ENCODE assay signal across 9 mouse cellular contexts in genomic region chr11:114553992-114554391, GRCm38 (mm10).
DNase-seq lines count a peak whose midpoint lies in the region; ATAC-seq and TF ChIP-seq lines count a peak whose summit lies in the region.
"Had no signal": no experiment of that assay in that cellular context is flagged by ENCODE, and none has a peak within 500 bp of the region (broad histone marks: within the 10 kb centered on the region; RNA-seq: fewer than 3 reads in every experiment).

No protein-coding gene starts in this region.

- no peak overlapping the region for H3K9ac ChIP-seq in neural tube, embryonic 12.5 days
- H3K9ac ChIP-seq in neural tube, embryonic 15.5 days (replicated peaks): no peak overlapping the region
- H3K9ac ChIP-seq in limb, embryonic 14.5 days (ENCODE audit: low read depth, low read length, severe bottlenecking): 0 out of 2 replicates have a peak overlapping the region, but pooled peaks have one; percentile 7
- no peak overlapping the region for H3K9ac ChIP-seq in forebrain, embryonic 12.5 days

- no peak overlapping the region for H3K4me3 ChIP-seq in neural tube, embryonic 12.5 days
- H3K4me3 ChIP-seq in neural tube, embryonic 15.5 days (replicated peaks): no peak overlapping the region
- H3K4me3 ChIP-seq in brown adipose tissue, adult 24 weeks (ENCODE audit: insufficient read depth, low read depth, low read length): no peak overlapping the region
- no peak overlapping the region for H3K4me3 ChIP-seq in limb, embryonic 14.5 days (replicated peaks; ENCODE audit: low read length)
- H3K4me3 ChIP-seq in forebrain, embryonic 12.5 days (replicated peaks): no peak overlapping the region
- H3K4me3 ChIP-seq: left cerebral cortex, adult 2 months had no signal

- H3K27me3 ChIP-seq in neural tube, embryonic 12.5 days (replicated peaks): 0 out of 2 replicates have a peak, but pooled peaks cover 4% of the 10 kb centered on the region
- no peaks in the 10 kb centered on the region for H3K27me3 ChIP-seq in neural tube, embryonic 15.5 days (replicated peaks)
- H3K27me3 ChIP-seq in limb, embryonic 14.5 days (ENCODE audit: control insufficient read depth, insufficient read depth, low read length): no peaks in the 10 kb centered on the region
- H3K27me3 ChIP-seq in forebrain, embryonic 12.5 days: no peaks in the 10 kb centered on the region

- H3K4me1 ChIP-seq in neural tube, embryonic 12.5 days: peaks cover 5% of the 10 kb centered on the region
- peaks cover 9% of the 10 kb centered on the region; the same call in 1 of the 2 replicates for H3K4me1 ChIP-seq in neural tube, embryonic 15.5 days
- peaks cover 13% of the 10 kb centered on the region; the same call in 1 of the 2 replicates for H3K4me1 ChIP-seq in brown adipose tissue, adult 24 weeks (ENCODE audit: control insufficient read depth, insufficient read depth, insufficient read length, low read length)
- H3K4me1 ChIP-seq in limb, embryonic 14.5 days (ENCODE audit: control insufficient read depth, insufficient read depth, low read length): peaks cover 4% of the 10 kb centered on the region; the same call in 1 of the 2 replicates
- H3K4me1 ChIP-seq in forebrain, embryonic 12.5 days: 0 out of 2 replicates have a peak, but pooled peaks cover 3% of the 10 kb centered on the region

- H3K9me3 ChIP-seq in neural tube, embryonic 12.5 days: no peaks in the 10 kb centered on the region
- no peaks in the 10 kb centered on the region for H3K9me3 ChIP-seq in neural tube, embryonic 15.5 days (replicated peaks)
- no peaks in the 10 kb centered on the region for H3K9me3 ChIP-seq in limb, embryonic 14.5 days (ENCODE audit: control insufficient read depth, low read length)
- H3K9me3 ChIP-seq in forebrain, embryonic 12.5 days: no peaks in the 10 kb centered on the region

- DNase-seq in limb, embryonic 14.5 days (ENCODE audit: low spot score): no peak
- DNase-seq in thymus, postnatal 14 days: peak; percentile 86
- DNase-seq in urinary bladder, postnatal 4 days (ENCODE audit: low spot score in 2 of 2): no peak
- DNase-seq in spleen, postnatal 10 days (ENCODE audit: low spot score in 2 of 2): no peak

- TF ChIP-seq POLR2A in limb, embryonic 14.5 days (IDR thresholded peaks at IDR 0.05; ENCODE audit: borderline replicate concordance, extremely low read depth, insufficient read depth, insufficient read length): no peak

- ATAC-seq in neural tube, embryonic 12.5 days (ENCODE audit: low FRiP score, low read depth): no peak
- no peak for ATAC-seq in neural tube, embryonic 15.5 days (ENCODE audit: low FRiP score)
- no peak for ATAC-seq in limb, embryonic 14.5 days (ENCODE audit: low FRiP score, low read depth)
- ATAC-seq in forebrain, embryonic 12.5 days (ENCODE audit: low FRiP score): no peak

- H3K4me2 ChIP-seq in neural tube, embryonic 12.5 days (replicated peaks): 0 out of 2 replicates have a peak overlapping the region, but pooled peaks have one; percentile 5
- no peak overlapping the region for H3K4me2 ChIP-seq in neural tube, embryonic 15.5 days
- no peak overlapping the region for H3K4me2 ChIP-seq in limb, embryonic 14.5 days (replicated peaks; ENCODE audit: low read depth, low read length, severe bottlenecking)
- H3K4me2 ChIP-seq in forebrain, embryonic 12.5 days: no peak overlapping the region

- H3K36me3 ChIP-seq in neural tube, embryonic 12.5 days: no peaks in the 10 kb centered on the region
- no peaks in the 10 kb centered on the region for H3K36me3 ChIP-seq in neural tube, embryonic 15.5 days
- H3K36me3 ChIP-seq in limb, embryonic 14.5 days (ENCODE audit: control insufficient read depth, insufficient read depth, low read length): no peaks in the 10 kb centered on the region
- no peaks in the 10 kb centered on the region for H3K36me3 ChIP-seq in forebrain, embryonic 12.5 days (replicated peaks)

- 39% methylated on average over 13 of the region's 13 CpGs for WGBS in neural tube, embryonic 12.5 days
- WGBS in neural tube, embryonic 15.5 days: 31% methylated on average over 13 of the region's 13 CpGs
- WGBS in limb, embryonic 14.5 days: 30% methylated on average over 13 of the region's 13 CpGs
- WGBS in forebrain, embryonic 12.5 days: 76% methylated on average over 13 of the region's 13 CpGs

- H3K27ac ChIP-seq in neural tube, embryonic 12.5 days: no peak overlapping the region
- H3K27ac ChIP-seq in neural tube, embryonic 15.5 days (replicated peaks): no peak overlapping the region
- H3K27ac ChIP-seq in brown adipose tissue, adult 24 weeks (replicated peaks; ENCODE audit: low read depth, low read length): peak overlapping the region; percentile 27
- no peak overlapping the region for H3K27ac ChIP-seq in limb, embryonic 14.5 days (replicated peaks; ENCODE audit: low read depth, low read length)
- no peak overlapping the region for H3K27ac ChIP-seq in forebrain, embryonic 12.5 days
- H3K27ac ChIP-seq: left cerebral cortex, adult 2 months had no signal
